Mouse (Mus musculus) heart, adult 11 months (tissue): Measurements from ENCODE around the gene Mcts1.

Experiments
- DNase-seq: peaks from one replicate; pipeline ENCODE4 v3.0.0; 2022

The Mcts1 gene

DNA sequence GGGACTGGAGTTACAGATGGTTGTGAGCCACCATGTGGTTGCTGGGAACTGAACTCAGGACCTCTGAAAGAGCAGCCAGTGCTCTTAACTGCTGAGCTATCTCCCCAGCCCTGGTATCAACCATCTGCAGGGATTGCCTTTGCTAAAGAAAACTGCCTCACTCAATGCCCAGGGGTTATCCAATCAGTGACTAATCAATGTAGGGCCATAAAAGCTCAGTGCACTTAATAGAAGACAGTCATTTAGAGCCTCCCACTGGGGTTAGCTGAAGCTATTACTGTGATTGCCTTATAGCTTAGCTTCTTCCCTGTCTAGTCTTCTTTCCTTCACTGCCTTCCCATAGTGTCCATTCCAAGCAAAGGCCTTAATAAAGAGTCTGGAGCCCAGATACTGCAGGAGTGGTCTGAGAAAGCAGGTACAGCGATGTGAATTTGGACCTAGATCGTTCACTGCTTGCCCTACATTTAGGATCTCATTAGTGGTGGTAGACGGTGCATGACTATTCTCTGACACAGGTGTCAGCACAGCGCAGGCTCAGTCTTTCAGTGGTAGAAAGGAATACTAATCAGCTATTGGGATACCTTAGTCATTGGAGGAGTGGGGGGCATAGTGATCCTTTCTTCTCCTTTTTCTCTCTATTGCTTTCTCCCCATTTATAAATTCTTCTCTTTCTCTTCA lies 56.0 kb downstream of the Mcts1 start:
- peak; percentile 58 for DNase-seq
